Mouse (Mus musculus) CH12.LX (cell line): ENCODE data around the gene Ttyh3. TPM values are rescaled to one million over a fixed set of nuclear protein-coding genes. Genes with fewer than 3 reads are reported as not detected.

Source experiments
- DNase-seq: peaks from one replicate; pipeline ENCODE4 v3.0.0-alpha.2; 2013; ENCODE audit errors: extremely low read depth
- H3K27ac ChIP-seq: 2 replicates; pipeline ENCODE4 v1.5.1; 2012; ENCODE audit warnings: low read depth, mild to moderate bottlenecking, control low read depth, moderate library complexity; ENCODE audit not compliant: insufficient read depth
- H3K27me3 ChIP-seq: replicated peaks from 2 replicates; pipeline ENCODE3; 2012; ENCODE audit warnings: inconsistent platforms
- H3K36me3 ChIP-seq, 2 experiments: replicated peaks in 1 of 2; 2 replicates each; pipeline versions ENCODE3 to v1.6.1; 2012; ENCODE audit warnings: inconsistent platforms in 1 of 2, low read length in 1 of 2, mild to moderate bottlenecking in 1 of 2, mixed read lengths in 1 of 2, moderate library complexity in 1 of 2; ENCODE audit not compliant: control insufficient read depth in 1 of 2, insufficient read depth in 1 of 2
- H3K4me1 ChIP-seq, 2 experiments: 2 replicates each; pipeline ENCODE4 v1.6.1; 2012; ENCODE audit warnings: inconsistent platforms in 1 of 2, moderate library complexity in 1 of 2; ENCODE audit not compliant: insufficient read depth in 2 of 2, control insufficient read depth in 1 of 2
- H3K4me2 ChIP-seq: 2 replicates; pipeline ENCODE4 v1.6.1; 2012; ENCODE audit warnings: low read depth, mild to moderate bottlenecking, control low read depth; ENCODE audit not compliant: poor library complexity, insufficient read depth, severe bottlenecking
- H3K4me3 ChIP-seq, 3 experiments: fragments of 150-350 bp in 1 of 3; sonication (generic) in 1 of 3; replicated peaks in 1 of 3; 2 replicates each; pipeline versions ENCODE3 to v1.5.1; 2011 to 2012; ENCODE audit warnings: low read depth in 2 of 3, low read length in 2 of 3, mild to moderate bottlenecking in 2 of 3, moderate library complexity in 2 of 3, control low read depth in 1 of 3, improper control_type of control experiment in 1 of 3, inconsistent platforms in 1 of 3, mixed read lengths in 1 of 3; ENCODE audit not compliant: poor library complexity in 1 of 3
- H3K79me2 ChIP-seq: replicated peaks from 2 replicates; pipeline ENCODE4 v1.6.1; 2012; ENCODE audit warnings: mild to moderate bottlenecking, moderate library complexity; ENCODE audit not compliant: control insufficient read depth, poor library complexity, insufficient read depth, severe bottlenecking; ENCODE audit errors: extremely low read depth
- H3K9ac ChIP-seq: 2 replicates; pipeline ENCODE4 v1.6.1; 2012; ENCODE audit warnings: low read depth, mild to moderate bottlenecking, control low read depth, moderate library complexity; ENCODE audit not compliant: insufficient read depth
- H3K9me3 ChIP-seq: replicated peaks from 2 replicates; pipeline ENCODE3; 2012; ENCODE audit warnings: low read length, inconsistent platforms, mixed read lengths
- BHLHE40 ChIP-seq: IDR thresholded peaks from 2 replicates; pipeline ENCODE4 v1.6.1; 2011; ENCODE audit warnings: mild to moderate bottlenecking, low read depth, low read length, improper control_type of control experiment
- ELF1 ChIP-seq: IDR thresholded peaks from 2 replicates; pipeline ENCODE4 v1.6.1; 2014; ENCODE audit warnings: low read depth, mild to moderate bottlenecking, inconsistent platforms, low read length, improper control_type of control experiment
- EP300 ChIP-seq: IDR thresholded peaks from 2 replicates; pipeline ENCODE4 v1.6.1; 2011; ENCODE audit warnings: low read length, improper control_type of control experiment
- GABPA ChIP-seq: IDR thresholded peaks from 2 replicates; pipeline ENCODE4 v1.6.1; 2012; ENCODE audit warnings: low read depth, low read length, improper control_type of control experiment, inconsistent platforms; ENCODE audit not compliant: insufficient replicate concordance
- HCFC1 ChIP-seq: IDR thresholded peaks from 2 replicates; pipeline ENCODE4 v1.6.1; 2012; ENCODE audit warnings: low read depth, mild to moderate bottlenecking, inconsistent platforms, low read length, improper control_type of control experiment
- JUN ChIP-seq: IDR thresholded peaks from 2 replicates; pipeline ENCODE4 v1.6.1; 2011; ENCODE audit warnings: low read depth, mild to moderate bottlenecking, low read length, improper control_type of control experiment, moderate library complexity; ENCODE audit not compliant: insufficient read depth
- MAX ChIP-seq: IDR thresholded peaks from 2 replicates; pipeline ENCODE4 v1.6.1; 2011; ENCODE audit warnings: low read length, improper control_type of control experiment
- MAZ ChIP-seq: IDR thresholded peaks from 2 replicates; pipeline ENCODE4 v1.6.1; 2012; ENCODE audit warnings: low read depth, mild to moderate bottlenecking, inconsistent platforms, low read length, improper control_type of control experiment, moderate library complexity
- MXI1 ChIP-seq: IDR thresholded peaks from 2 replicates; pipeline ENCODE4 v1.6.1; 2011; ENCODE audit warnings: mild to moderate bottlenecking, low read depth, low read length, improper control_type of control experiment
- NELFE ChIP-seq: IDR thresholded peaks from 2 replicates; pipeline ENCODE4 v1.6.1; 2011; ENCODE audit warnings: low read depth, low read length, improper control_type of control experiment
- NRF1 ChIP-seq: IDR thresholded peaks from 2 replicates; pipeline ENCODE4 v1.6.1; 2014; ENCODE audit warnings: low read depth, mild to moderate bottlenecking, inconsistent platforms, low read length, improper control_type of control experiment, moderate library complexity
- RAD21 ChIP-seq: IDR thresholded peaks from 2 replicates; pipeline ENCODE4 v1.6.1; 2011; ENCODE audit warnings: low read depth, mild to moderate bottlenecking, low read length, improper control_type of control experiment, moderate library complexity
- RCOR1 ChIP-seq: conservative IDR thresholded peaks from 2 replicates; pipeline ENCODE4 v1.6.1; 2012; ENCODE audit warnings: low read depth, mild to moderate bottlenecking, inconsistent platforms, low read length, improper control_type of control experiment
- SIN3A ChIP-seq: IDR thresholded peaks from 2 replicates; pipeline ENCODE4 v1.6.1; 2012; ENCODE audit warnings: low read length, improper control_type of control experiment, inconsistent platforms
- SMC3 ChIP-seq: IDR thresholded peaks from 2 replicates; pipeline ENCODE4 v1.6.1; 2011; ENCODE audit warnings: low read depth, low read length, improper control_type of control experiment
- TBP ChIP-seq: conservative IDR thresholded peaks from 2 replicates; pipeline ENCODE4 v1.6.1; 2011; ENCODE audit warnings: low read depth, low read length, improper control_type of control experiment
- UBTF ChIP-seq: IDR thresholded peaks from 2 replicates; pipeline ENCODE4 v1.6.1; 2012; ENCODE audit warnings: low read depth, mild to moderate bottlenecking, inconsistent platforms, low read length, improper control_type of control experiment, moderate library complexity
- ZMIZ1 ChIP-seq: IDR thresholded peaks from 2 replicates; pipeline ENCODE4 v1.6.1; 2012; ENCODE audit warnings: low read depth, mild to moderate bottlenecking, inconsistent platforms, low read length, improper control_type of control experiment
- ZNF384 ChIP-seq: IDR thresholded peaks from 2 replicates; pipeline ENCODE4 v1.6.1; 2012; ENCODE audit warnings: low read depth, low read length, improper control_type of control experiment, inconsistent platforms
- dilution Hi-C: fragments of 300-500 bp; cut with MboI; formaldehyde crosslinking; loops from 2 replicates; pipeline ENCODE4 v1.14.3; 2020; ENCODE audit warnings: low sequenced_read_pairs; ENCODE audit not compliant: extremely low pct_unique_long_range_greater_than_20kb, extremely low pct_ligation_motif_present
- in situ Hi-C: fragments of 300-500 bp; cut with MboI; formaldehyde crosslinking; loops from 3 replicates; pipeline ENCODE4 v1.14.3; 2019; ENCODE audit warnings: low sequenced_read_pairs, low pct_ligation_motif_present, low pct_unique_long_range_greater_than_20kb, mixed read lengths
- polyA plus RNA-seq: library from polyadenylated mRNA; unstranded; fragments of >175 nt; gene quantifications from 2 replicates; pipeline ENCODE4 v1.2.1, GENCODE M21; 2012; ENCODE audit warnings: low read depth; ENCODE audit not compliant: insufficient read length
- total RNA-seq, 2 experiments: library from RNA; depleted of rRNA; stranded (reverse); fragments of 300-350 nt in 1 of 2; fragments of >200 nt in 1 of 2; gene quantifications; 2 replicates each; pipeline ENCODE4 v1.2.3; 2012 to 2014

Gene Ttyh3
- total and polyA plus RNA-seq, 3 experiments, result 0.31 to 6.3 (median 1.4) TPM

DNA sequence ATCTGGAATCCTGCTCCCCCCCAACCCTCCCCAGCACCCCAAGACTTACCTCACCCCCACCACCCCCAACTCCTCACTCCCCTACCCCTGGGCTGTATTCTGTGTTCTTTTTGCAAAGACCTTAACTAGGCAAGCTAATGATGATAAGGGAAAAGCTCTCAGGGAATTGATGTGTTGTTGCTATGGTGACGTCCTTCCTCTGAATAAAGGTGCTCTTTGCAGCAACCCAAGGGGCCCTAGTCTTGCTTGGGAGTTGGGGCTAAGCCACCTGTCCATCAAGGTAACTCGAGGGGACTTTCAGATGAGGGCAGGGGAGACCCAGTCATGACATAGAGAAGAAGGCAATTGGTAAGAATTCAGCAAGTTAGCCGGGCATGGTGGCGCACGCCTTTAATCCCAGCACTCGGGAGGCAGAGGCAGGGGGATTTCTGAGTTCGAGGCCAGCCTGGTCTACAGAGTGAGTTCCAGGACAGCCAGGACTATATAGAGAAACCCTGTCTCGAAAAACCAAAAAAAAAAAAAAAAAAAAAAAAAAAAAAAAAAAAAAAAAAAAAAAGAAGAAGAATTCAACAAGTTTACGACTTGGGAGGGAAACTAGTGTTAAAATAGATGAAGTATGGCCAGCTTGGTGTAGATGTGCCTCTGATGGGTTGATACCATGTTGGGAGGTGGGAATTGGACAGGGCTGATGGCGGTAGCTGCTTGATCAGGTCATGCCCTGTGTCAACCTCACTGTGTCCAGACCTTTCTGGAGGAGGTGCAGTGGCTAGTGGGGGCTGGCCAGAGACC, 33.3 kb downstream of the Ttyh3 start:
- Histone ChIP-seq H3K27ac (no peak overlapping the region), H3K27me3 (peaks cover 36% of the 10 kb centered on the region), H3K4me3 (no peak overlapping the region), H3K36me3 (no peaks in the 10 kb centered on the region), H3K9ac (no peak overlapping the region), H3K4me2 (no peak overlapping the region), H3K79me2 (no peaks in the 10 kb centered on the region), H3K4me1 (peaks cover 17 to 33% of the 10 kb centered on the region in 2 experiments), H3K9me3 (no peaks in the 10 kb centered on the region)
- in situ Hi-C loops (loop anchor here (5.0 kb wide), 1 partner anchor 73 kb away; no protein-coding TSS in a partner anchor), dilution Hi-C loops (no loop called here)
- no peak for DNase-seq
- TF ChIP-seq ZNF384 (peak; percentile 62), GABPA (no peak), SIN3A (no peak)

GRCm38 (mm10) chr5:140614837-140615236, 34.0 kb downstream of the Ttyh3 start:
- Histone ChIP-seq H3K4me2 (no peak overlapping the region), H3K9ac (no peak overlapping the region), H3K36me3 (no peaks in the 10 kb centered on the region), H3K27ac (no peak overlapping the region), H3K27me3 (peaks cover 41% of the 10 kb centered on the region), H3K79me2 (no peaks in the 10 kb centered on the region), H3K9me3 (no peaks in the 10 kb centered on the region), H3K4me1 (peaks cover 17 to 28% of the 10 kb centered on the region in 2 experiments), H3K4me3 (no peak overlapping the region)
- in situ Hi-C loops (loop anchor here (5.0 kb wide), 1 partner anchor 73 kb away; no protein-coding TSS in a partner anchor), dilution Hi-C loops (no loop called here)
- TF ChIP-seq EP300 (no peak), RAD21 (no peak)
- DNase-seq, result no peak

GRCm38 (mm10) chr5:140614141-140614540, 34.7 kb downstream of the Ttyh3 start:
- Histone ChIP-seq H3K4me3 (no peak overlapping the region), H3K4me1 (peaks cover 17 to 27% of the 10 kb centered on the region in 2 experiments), H3K9me3 (no peaks in the 10 kb centered on the region), H3K79me2 (no peaks in the 10 kb centered on the region), H3K27me3 (peaks cover 48% of the 10 kb centered on the region), H3K4me2 (no peak overlapping the region), H3K27ac (no peak overlapping the region), H3K36me3 (no peaks in the 10 kb centered on the region), H3K9ac (no peak overlapping the region)
- dilution Hi-C loops (no loop called here), in situ Hi-C loops (no loop called here)
- TF ChIP-seq BHLHE40 (no peak), TBP (no peak), EP300 (no peak), JUN (no peak), RCOR1 (no peak), MAZ (no peak), UBTF (no peak), MXI1 (no peak), MAX (no peak), RAD21 (no peak), ZNF384 (no peak), NRF1 (no peak), SMC3 (no peak), HCFC1 (no peak), ZMIZ1 (no peak), NELFE (no peak), SIN3A (no peak), ELF1 (no peak)
- no peak for DNase-seq
